Mouse (Mus musculus) embryonic fibroblast, embryonic 13.5 days (primary cell): ENCODE results near the gene Gfi1. TPM values are rescaled to one million over a fixed set of nuclear protein-coding genes. Genes with fewer than 3 reads are reported as not detected.
A peak's percentile ranks its signal among the peaks of the same experiment; 100 is the strongest.

Source experiments
- H3K27ac ChIP-seq: 2 replicates; pipeline ENCODE4 v1.5.1; 2012; ENCODE audit warnings: low read length, control low read depth, inconsistent platforms; ENCODE audit not compliant: insufficient read depth
- H3K4me1 ChIP-seq: 2 replicates; pipeline ENCODE4 v1.6.1; 2011; ENCODE audit warnings: low read length; ENCODE audit not compliant: control insufficient read depth, insufficient read depth
- H3K4me3 ChIP-seq: 2 replicates; pipeline ENCODE4 v1.5.1; 2011; ENCODE audit warnings: mild to moderate bottlenecking, control low read depth, low read length; ENCODE audit not compliant: insufficient read depth
- CTCF ChIP-seq: IDR thresholded peaks from 2 replicates; pipeline ENCODE4 v1.5.1; 2011; ENCODE audit warnings: mild to moderate bottlenecking, control low read depth, low read length, moderate library complexity, borderline replicate concordance; ENCODE audit not compliant: insufficient read depth
- POLR2A ChIP-seq: IDR thresholded peaks from 2 replicates; pipeline ENCODE4 v1.6.1; 2011; ENCODE audit warnings: low read depth, mild to moderate bottlenecking, control low read depth, low read length, moderate library complexity
- polyA plus RNA-seq: library from polyadenylated mRNA; stranded (reverse); fragments of >200 nt; gene quantifications from 2 replicates; pipeline ENCODE4 v1.2.4, GENCODE M21; 2011; ENCODE audit warnings: low read depth; ENCODE audit not compliant: missing spikeins, insufficient read length

Gfi1 gene
- polyA plus RNA-seq = not detected in 2 replicates

DNA sequence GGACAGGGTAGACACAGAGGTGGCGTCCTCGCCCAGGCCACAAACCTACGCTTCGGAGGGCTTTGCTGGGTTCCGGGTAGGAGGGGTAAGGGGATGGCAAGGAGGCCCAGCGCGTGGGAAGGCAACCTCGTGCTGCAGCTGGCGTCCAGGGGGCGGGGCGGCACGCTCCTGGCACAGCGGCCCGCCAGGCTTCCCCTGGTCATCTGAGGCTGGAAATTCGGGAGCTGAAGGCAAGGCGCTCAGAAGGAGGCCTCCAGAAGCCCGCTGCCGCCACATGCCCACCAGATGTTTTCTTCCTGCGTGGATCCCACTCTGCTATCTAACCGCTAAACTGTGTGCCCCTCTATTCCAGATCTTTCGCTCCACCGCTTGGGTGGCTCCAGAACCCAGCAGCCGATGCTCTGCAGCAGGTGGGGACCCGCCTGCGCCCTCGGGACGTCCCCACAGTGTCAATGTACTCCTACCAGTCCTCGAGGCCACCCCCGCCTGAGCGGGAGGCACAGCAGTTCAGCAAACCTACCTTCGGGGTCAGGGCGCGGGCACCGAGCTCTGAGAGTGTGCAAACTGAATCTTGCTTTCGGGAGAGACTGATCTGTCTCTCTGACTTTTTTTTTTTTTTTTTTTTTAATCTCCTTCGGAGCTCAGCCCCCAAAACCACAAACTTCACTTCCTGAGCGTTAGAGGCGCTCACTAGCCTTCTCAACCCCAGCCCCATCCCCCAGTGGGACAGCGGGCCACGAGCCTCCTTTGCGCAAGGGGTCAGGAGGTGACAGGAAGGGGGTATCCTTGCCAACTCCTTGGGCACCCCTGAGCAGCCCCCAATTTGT is at the start of gene Gfi1:
Gene Gfi1, minus strand, starts transcription at position 602 of the 827 bp plus-strand sequence.
- peak within 1 kb of the TSS; percentile 18; the same call in 1 of the 2 replicates for H3K4me3 ChIP-seq
- peaks cover 1% of the 10 kb centered on the region; the same call in 1 of the 2 replicates for H3K4me1 ChIP-seq
- no peak for TF ChIP-seq POLR2A
- no peak for TF ChIP-seq CTCF

DNA sequence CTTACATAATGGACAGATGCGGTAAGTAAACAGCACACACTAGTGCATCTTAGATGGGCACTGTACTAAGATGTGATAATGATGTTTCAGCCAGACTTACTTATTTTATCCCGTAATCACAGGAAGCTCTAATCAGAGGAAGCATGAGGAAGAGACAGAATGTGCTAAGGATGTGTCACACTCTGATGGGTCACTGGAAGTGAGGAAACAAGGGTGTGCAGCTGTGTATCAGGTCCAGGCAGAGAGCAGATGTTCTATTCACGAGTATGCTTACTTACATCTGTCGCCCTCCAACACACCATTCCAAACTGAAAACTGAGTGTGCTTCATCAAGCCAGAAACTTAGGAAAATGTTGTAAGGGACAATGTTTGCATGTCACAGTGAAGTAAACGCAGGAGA is 46.2 kb upstream of the Gfi1 start:
- TF ChIP-seq POLR2A (no peak), CTCF (no peak)
- no peak overlapping the region for H3K27ac ChIP-seq
- H3K4me3 ChIP-seq = no peak overlapping the region
- H3K4me1 ChIP-seq = no peaks in the 10 kb centered on the region

More for the DNA sequence above, at the start of gene Gfi1:
- H3K27ac ChIP-seq = no peak within 1 kb of the TSS

DNA sequence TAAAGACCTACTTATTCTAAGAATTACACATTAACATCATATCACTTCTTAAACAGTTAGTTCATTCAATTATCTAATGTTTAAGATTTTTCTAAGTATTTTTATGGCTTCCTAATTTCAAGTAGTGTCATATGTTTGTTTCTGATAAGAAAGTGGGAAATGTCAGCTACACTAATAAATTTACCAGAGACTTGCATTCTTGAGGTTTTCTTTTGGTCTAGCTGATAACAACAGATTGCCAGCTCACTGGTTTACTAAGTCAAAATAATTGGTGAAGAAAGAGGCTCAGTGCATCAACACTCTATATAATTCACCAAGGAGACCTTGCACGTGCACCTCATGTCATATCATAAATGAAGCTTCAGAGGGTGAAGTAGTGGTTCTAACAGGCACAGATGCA is 42.4 kb upstream of the Gfi1 start:
- Histone ChIP-seq H3K27ac (no peak overlapping the region), H3K4me1 (no peaks in the 10 kb centered on the region), H3K4me3 (no peak overlapping the region)
- no peak for TF ChIP-seq POLR2A
- TF ChIP-seq CTCF = no peak

DNA sequence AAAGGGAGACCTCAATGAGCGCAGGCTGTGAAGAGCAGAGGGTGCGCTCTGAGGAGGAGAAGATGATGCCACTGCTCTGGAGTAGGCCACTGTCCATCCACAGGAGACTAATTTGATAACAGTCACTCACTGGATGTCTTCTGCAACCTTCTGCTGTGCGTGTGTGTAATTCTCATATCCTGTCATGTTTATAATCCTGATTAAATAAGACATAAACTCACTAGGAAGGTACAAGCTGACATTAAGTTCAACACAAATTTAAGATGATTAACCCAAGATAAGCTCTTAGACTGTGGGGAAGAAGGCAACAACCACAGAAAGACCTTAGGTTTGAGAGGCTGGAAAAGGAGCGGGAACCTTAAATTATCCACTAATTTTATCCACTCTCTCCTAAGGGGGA is 40.1 kb upstream of the Gfi1 start:
- Histone ChIP-seq H3K4me1 (no peaks in the 10 kb centered on the region), H3K4me3 (no peak overlapping the region), H3K27ac (no peak overlapping the region)
- TF ChIP-seq POLR2A = no peak
- no peak for TF ChIP-seq CTCF

- no peak overlapping the region for H3K27ac ChIP-seq
- no peak overlapping the region for H3K4me3 ChIP-seq
- no peak for TF ChIP-seq CTCF
- no peak for TF ChIP-seq POLR2A
- H3K4me1 ChIP-seq = no peaks in the 10 kb centered on the region
Observed at GRCm38 (mm10) chr5:107764486-107764885, 38.6 kb upstream of the Gfi1 start.

GRCm38 (mm10) chr5:107763674-107764073 is 37.8 kb upstream of the Gfi1 start:
- Histone ChIP-seq H3K4me3 (no peak overlapping the region), H3K27ac (no peak overlapping the region), H3K4me1 (no peaks in the 10 kb centered on the region)
- TF ChIP-seq CTCF (no peak), POLR2A (no peak)

- Histone ChIP-seq H3K4me1 (no peaks in the 10 kb centered on the region), H3K4me3 (no peak overlapping the region), H3K27ac (no peak overlapping the region)
- TF ChIP-seq POLR2A (no peak), CTCF (no peak)
Observed at GRCm38 (mm10) chr5:107759121-107759520, 33.3 kb upstream of the Gfi1 start.

GRCm38 (mm10) chr5:107756072-107756471 is 30.2 kb upstream of the Gfi1 start:
- no peak for TF ChIP-seq POLR2A
- TF ChIP-seq CTCF = no peak

GRCm38 (mm10) chr5:107754740-107755139 is 28.9 kb upstream of the Gfi1 start:
- no peak overlapping the region for H3K27ac ChIP-seq
- TF ChIP-seq CTCF = no peak
- TF ChIP-seq POLR2A = no peak
- H3K4me3 ChIP-seq = no peak overlapping the region
- peaks cover 5% of the 10 kb centered on the region for H3K4me1 ChIP-seq

More at GRCm38 (mm10) chr5:107756072-107756471, 30.2 kb upstream of the Gfi1 start:
- Histone ChIP-seq H3K4me1 (no peaks in the 10 kb centered on the region), H3K4me3 (no peak overlapping the region), H3K27ac (no peak overlapping the region)

DNA sequence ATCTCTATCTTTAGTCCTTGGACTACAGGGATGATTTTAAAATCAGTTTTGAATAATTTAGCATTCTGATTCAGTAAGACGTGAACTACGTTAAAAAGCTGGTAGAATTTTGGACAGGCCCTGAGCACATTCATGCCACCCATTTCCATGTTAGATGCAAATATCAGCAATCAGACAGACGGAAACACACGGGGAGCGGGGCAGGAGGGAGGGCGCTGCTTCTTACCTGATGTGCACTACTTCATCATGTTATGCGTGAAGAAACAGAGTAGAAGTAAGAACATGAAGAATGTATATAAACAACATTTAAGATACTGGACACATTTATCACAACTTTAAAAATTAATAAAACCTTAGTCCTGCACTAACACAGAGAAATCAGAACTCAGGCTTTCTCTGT is 27.8 kb upstream of the Gfi1 start:
- Histone ChIP-seq H3K4me1 (peaks cover 9% of the 10 kb centered on the region), H3K27ac (no peak overlapping the region), H3K4me3 (no peak overlapping the region)
- TF ChIP-seq CTCF (no peak), POLR2A (no peak)
